Mouse (Mus musculus) heart, postnatal 36 days (tissue): ENCODE results near the gene Ndn. TPM values are rescaled to one million over a fixed set of nuclear protein-coding genes. Genes with fewer than 3 reads are reported as not detected.

Experiments used
- total RNA-seq, 2 experiments: library from RNA; stranded (reverse); gene quantifications; 2 replicates each; pipeline ENCODE4 v1.2.3; 2021

The Ndn gene
- total RNA-seq, 2 experiments from 2014 or later, result 4.1 to 4.8 TPM

Other genes with a start within 250 kb of the Ndn start
- not detected for gene Magel2, start 30.4 kb downstream of the Ndn start, total RNA-seq
- under 1 TPM; 0.14 to 0.33 TPM for gene Mkrn3, start 73.6 kb downstream of the Ndn start, total RNA-seq
- gene Peg12, start 117.9 kb downstream of the Ndn start, total RNA-seq, result under 1 TPM; 0.86 to 0.92 TPM